Mouse (Mus musculus) kidney, adult 2 months (tissue): ENCODE measurements around the gene Casc3.

Source experiments
- CTCF ChIP-seq: fragments of 200-500 bp; conservative IDR thresholded peaks from 2 replicates; pipeline ENCODE4 v1.5.1; 2011; ENCODE audit warnings: low read depth, mild to moderate bottlenecking, control low read depth, low read length, moderate library complexity, mixed read lengths; ENCODE audit not compliant: insufficient read depth, insufficient read length
- POLR2A ChIP-seq: fragments of 200-500 bp; IDR thresholded peaks from one replicate; pipeline ENCODE4 v1.6.1; 2011; ENCODE audit warnings: low read depth, low read length, control low read depth

DNA sequence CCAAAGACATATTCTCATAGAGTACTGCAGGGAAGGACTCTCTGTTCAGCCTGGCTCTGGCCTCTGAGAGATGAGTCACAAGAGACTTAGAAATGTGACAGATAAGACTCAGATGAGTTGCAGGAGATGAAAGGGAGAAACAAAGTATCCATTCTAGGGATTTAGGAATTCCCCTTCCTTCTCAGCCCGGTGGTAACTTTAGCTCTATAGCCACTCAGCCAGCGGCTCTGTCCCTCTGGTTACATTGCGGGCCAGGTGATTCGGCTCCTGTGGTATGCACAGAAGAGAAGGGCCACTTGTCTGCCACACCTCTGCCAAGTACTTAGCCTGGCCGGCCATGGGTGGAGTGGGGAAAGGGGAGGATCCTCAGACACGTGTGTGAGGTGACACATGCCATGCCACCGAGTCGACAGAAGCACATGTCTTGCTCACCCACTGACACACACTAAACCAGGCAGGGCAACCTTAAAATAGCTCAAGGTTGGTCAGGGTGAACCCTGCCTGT is 32.0 kb upstream of the Casc3 start:
- TF ChIP-seq CTCF (no peak), POLR2A (no peak)
